In the genomic region with DNA sequence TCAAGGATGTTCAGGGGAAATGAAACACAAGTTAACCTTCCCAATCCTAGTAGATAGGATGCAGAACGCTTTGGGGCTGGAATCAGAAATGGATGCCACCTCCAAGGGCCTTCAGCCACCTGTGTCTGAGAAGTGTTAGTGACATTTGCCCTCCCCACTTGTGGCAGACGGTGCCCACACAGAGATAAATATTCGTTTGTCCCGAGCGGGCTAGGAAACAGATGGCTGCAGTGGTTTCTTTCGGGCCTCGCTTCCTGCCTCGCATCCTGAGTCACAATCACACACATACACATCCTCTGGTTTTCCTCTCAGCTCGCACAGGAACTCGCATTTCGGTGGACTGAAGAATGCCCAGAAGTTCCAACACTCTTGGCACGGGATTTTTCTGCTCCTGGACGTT, we compare ENCODE assay signal across 9 mouse cellular contexts. TPM values are rescaled to one million over a fixed set of nuclear protein-coding genes. Genes with fewer than 3 reads are reported as not detected.
DNase-seq lines count a peak whose midpoint lies in the region; ATAC-seq lines count a peak whose summit lies in the region.
"Had no signal": no experiment of that assay in that cellular context is flagged by ENCODE, and none has a peak within 500 bp of the region (broad histone marks: within the 10 kb centered on the region; RNA-seq: fewer than 3 reads in every experiment).

No protein-coding gene starts in this region.

- peaks cover 21% of the 10 kb centered on the region for H3K4me1 ChIP-seq in liver, embryonic 11.5 days (replicated peaks; ENCODE audit: control insufficient read depth, insufficient read depth, low read length)
- peaks cover 9% of the 10 kb centered on the region; the same call in 1 of the 2 replicates for H3K4me1 ChIP-seq in forebrain, embryonic 14.5 days (ENCODE audit: control insufficient read depth, insufficient read depth, low read length)

- H3K27me3 ChIP-seq in liver, embryonic 11.5 days (replicated peaks; ENCODE audit: control insufficient read depth, insufficient read depth, low read length): no peaks in the 10 kb centered on the region
- H3K27me3 ChIP-seq in forebrain, embryonic 14.5 days (replicated peaks; ENCODE audit: control insufficient read depth, insufficient read depth, low read length): 0 out of 2 replicates have a peak, but pooled peaks cover 6% of the 10 kb centered on the region

- intact Hi-C loops in heart, postnatal 36 days (cut with DNase I): loop anchor here (1.0 kb wide), 1 partner anchor 20 kb away; no protein-coding TSS in a partner anchor

- 41% methylated on average over 13 of the region's 13 CpGs for WGBS in liver, embryonic 11.5 days
- WGBS in forebrain, embryonic 14.5 days: 94% methylated on average over 13 of the region's 13 CpGs

- peak; percentile 42 for ATAC-seq in granulocyte monocyte progenitor cell, adult 5-6 weeks (replicated peaks; ENCODE audit: poor library complexity, severe bottlenecking)
- ATAC-seq in liver, embryonic 11.5 days (replicated peaks; ENCODE audit: low FRiP score): no peak
- no peak for ATAC-seq in forebrain, embryonic 14.5 days

- DNase-seq in heart, adult 8-10 months (ENCODE audit: low spot score): peak; percentile 61
- DNase-seq in heart, postnatal 36 days: no peak
- no peak for DNase-seq in liver, embryonic 11.5 days (ENCODE audit: low spot score)
- DNase-seq in thymus, adult 18-20 months: peak; percentile 30 to 48
- no peak for DNase-seq in layer of hippocampus, adult 9-10 months (ENCODE audit: low spot score)
- DNase-seq in right cerebral cortex, postnatal 25 days: no peak
- DNase-seq in forebrain, embryonic 14.5 days (ENCODE audit: low spot score): no peak

- H3K9me3 ChIP-seq in liver, embryonic 11.5 days (ENCODE audit: control insufficient read depth, low read length): no peaks in the 10 kb centered on the region
- no peaks in the 10 kb centered on the region for H3K9me3 ChIP-seq in forebrain, embryonic 14.5 days (replicated peaks; ENCODE audit: control insufficient read depth, low read length)

- H3K36me3 ChIP-seq in liver, embryonic 11.5 days (ENCODE audit: control insufficient read depth, insufficient read depth, low read length): no peaks in the 10 kb centered on the region
- no peaks in the 10 kb centered on the region for H3K36me3 ChIP-seq in forebrain, embryonic 14.5 days (ENCODE audit: control insufficient read depth, insufficient read depth, low read length)

- peak overlapping the region; percentile 46 for H3K4me2 ChIP-seq in liver, embryonic 11.5 days
- no peak overlapping the region for H3K4me2 ChIP-seq in forebrain, embryonic 14.5 days (ENCODE audit: low read length)

- H3K9ac ChIP-seq in liver, embryonic 11.5 days (ENCODE audit: low read depth, low read length): 0 out of 2 replicates have a peak overlapping the region, but pooled peaks have one; percentile 37
- no peak overlapping the region for H3K9ac ChIP-seq in forebrain, embryonic 14.5 days (ENCODE audit: low read length)

- H3K4me3 ChIP-seq in liver, embryonic 11.5 days (ENCODE audit: low read depth, low read length): no peak overlapping the region
- H3K4me3 ChIP-seq in forebrain, embryonic 14.5 days (ENCODE audit: low read depth, low read length): no peak overlapping the region

- no peak overlapping the region; the same call in 1 of the 2 replicates for H3K27ac ChIP-seq in liver, embryonic 11.5 days (ENCODE audit: low read depth, low read length)
- H3K27ac ChIP-seq in forebrain, embryonic 14.5 days (ENCODE audit: low read depth, low read length): no peak overlapping the region

RNA-seq across cellular contexts. Expression of a gene that starts 13.5 kb away (rescaled TPM):
- under 1 TPM; 0.16 to 0.23 (median 0.19) TPM for total RNA-seq in heart, adult 8-10 months (2022)
- under 1 TPM; 0.19 to 0.46 TPM for total RNA-seq in heart, postnatal 36 days (2021)
- total RNA-seq in granulocyte monocyte progenitor cell, adult 5-6 weeks (2014; fragmentation: Nextera tagmentation): not detected in 2 replicates
- total RNA-seq in granulocyte monocyte progenitor cell, adult 5-6 weeks (2017): 0.86 TPM in 1 of 2 replicates, not detected in the other
- polyA plus RNA-seq in liver, embryonic 11.5 days (2014; fragmentation: Nextera tagmentation; extraction: Ambion mirVana): 0.17 and 0.53 TPM in 2 replicates
- polyA plus RNA-seq in forebrain, embryonic 14.5 days (2014; fragmentation: Nextera tagmentation; extraction: Ambion mirVana): 0.19 and 0.32 TPM in 2 replicates
- total RNA-seq: MEL had no signal

Comparison
In these comparisons a context has a peak if more than half of its experiments do, and no peak if none do; other contexts are left out.
1. DNase-seq: peak in heart, adult 8-10 months (single experiment) and thymus, adult 18-20 months (2 of 2); none in heart, postnatal 36 days (0 of 2), liver, embryonic 11.5 days (single experiment), layer of hippocampus, adult 9-10 months (single experiment), right cerebral cortex, postnatal 25 days (single experiment) and forebrain, embryonic 14.5 days (single experiment).